Mouse (Mus musculus) gastrocnemius, adult 2 months (tissue): Measurements from ENCODE around the gene Ly6g5b. TPM values are rescaled to one million over a fixed set of nuclear protein-coding genes. Genes with fewer than 3 reads are reported as not detected.
A peak's percentile ranks its signal among the peaks of the same experiment; 100 is the strongest.

Experiments
- DNase-seq: peaks from one replicate; pipeline ENCODE4 v3.0.0; 2022
- H3K27ac ChIP-seq: fragments of 200-600 bp; 2 replicates; pipeline ENCODE4 v1.8.1; 2022; ENCODE audit warnings: mild to moderate bottlenecking
- H3K4me3 ChIP-seq: fragments of 200-600 bp; 2 replicates; pipeline ENCODE4 v1.8.1; 2022; ENCODE audit warnings: mild to moderate bottlenecking, moderate library complexity
- CTCF ChIP-seq: fragments of 200-600 bp; IDR thresholded peaks from 2 replicates; pipeline ENCODE4 v1.8.1; 2022; ENCODE audit warnings: antibody characterized with exemption, mild to moderate bottlenecking, moderate library complexity
- intact Hi-C: fragments of 180-260 bp; cut with DNase I; formaldehyde crosslinking; loops from one replicate; pipeline ENCODE4 v1.15.1; 2025
- total RNA-seq, 2 experiments: library from RNA; stranded (reverse); gene quantifications; 2 replicates each; pipeline ENCODE4 v1.2.3; 2021

The Ly6g5b gene
- total RNA-seq, 2 experiments from 2014 or later = 0.36 TPM; not detected in 1

DNA sequence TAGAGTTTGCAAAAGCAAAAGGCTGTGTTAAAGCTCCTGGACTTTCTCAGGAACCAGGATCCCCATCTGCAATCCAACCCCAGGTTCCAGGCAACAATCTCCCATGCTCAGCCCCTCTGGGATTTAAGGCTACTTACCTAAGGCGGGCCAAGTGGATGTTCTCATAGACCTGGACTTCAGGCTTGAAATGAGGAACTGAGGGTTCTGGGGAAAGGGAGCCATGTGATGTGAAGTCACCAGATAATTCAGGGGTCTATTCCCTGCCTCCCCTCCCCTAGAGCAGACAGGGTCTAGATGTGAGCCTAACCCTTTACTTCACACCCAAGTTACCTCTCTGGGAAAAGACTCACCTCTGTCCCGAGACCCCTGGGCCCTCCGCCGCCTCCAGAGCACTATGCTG lies 34.5 kb downstream of the Ly6g5b start:
- Histone ChIP-seq H3K27ac (no peak overlapping the region), H3K4me3 (no peak overlapping the region)
- TF ChIP-seq CTCF = no peak
- no peak for DNase-seq
- intact Hi-C loops = no loop called here

DNA sequence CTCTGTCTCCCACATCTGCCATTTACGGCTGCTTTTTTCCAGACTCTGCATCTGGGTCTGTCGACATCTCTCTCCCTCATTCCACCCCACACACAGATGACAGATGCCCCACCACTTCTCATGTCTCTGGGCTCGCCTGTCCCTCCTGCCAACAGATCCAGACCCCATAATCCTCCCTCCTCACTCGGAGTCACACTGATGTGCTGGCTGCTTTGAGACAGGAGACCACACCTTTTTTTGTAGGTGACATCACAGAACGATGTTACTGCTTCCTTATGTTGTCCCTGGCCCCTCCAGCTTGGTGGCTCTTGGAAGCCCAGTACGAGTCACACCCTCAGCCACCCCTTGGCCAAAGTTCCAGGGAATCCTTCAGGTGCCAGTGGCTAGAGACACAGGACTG lies 35.0 kb downstream of the Ly6g5b start:
- no peak for DNase-seq
- Histone ChIP-seq H3K27ac (no peak overlapping the region), H3K4me3 (no peak overlapping the region)
- intact Hi-C loops = no loop called here
- no peak for TF ChIP-seq CTCF

DNA sequence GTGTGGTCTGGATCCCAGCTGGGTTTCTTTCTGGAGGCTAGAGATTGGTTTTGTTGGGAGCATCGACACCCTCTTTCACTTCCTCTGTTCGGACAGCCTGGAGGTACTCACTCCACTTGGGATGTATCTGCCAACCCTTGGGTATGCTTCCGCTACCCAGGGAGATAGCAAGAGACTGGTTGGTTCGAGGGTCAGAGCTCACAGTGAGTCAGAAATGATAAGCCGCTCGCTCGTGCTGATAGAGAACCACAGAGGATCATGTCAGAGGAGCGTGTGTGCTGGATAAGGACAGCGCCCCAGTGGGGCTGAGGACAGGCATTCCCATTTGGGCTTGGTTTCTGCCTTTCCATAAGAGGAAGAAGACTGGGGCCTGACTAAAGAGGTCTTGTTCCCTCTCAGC lies 35.5 kb downstream of the Ly6g5b start:
- Histone ChIP-seq H3K27ac (no peak overlapping the region), H3K4me3 (no peak overlapping the region)
- intact Hi-C loops = no loop called here
- no peak for TF ChIP-seq CTCF
- no peak for DNase-seq

DNA sequence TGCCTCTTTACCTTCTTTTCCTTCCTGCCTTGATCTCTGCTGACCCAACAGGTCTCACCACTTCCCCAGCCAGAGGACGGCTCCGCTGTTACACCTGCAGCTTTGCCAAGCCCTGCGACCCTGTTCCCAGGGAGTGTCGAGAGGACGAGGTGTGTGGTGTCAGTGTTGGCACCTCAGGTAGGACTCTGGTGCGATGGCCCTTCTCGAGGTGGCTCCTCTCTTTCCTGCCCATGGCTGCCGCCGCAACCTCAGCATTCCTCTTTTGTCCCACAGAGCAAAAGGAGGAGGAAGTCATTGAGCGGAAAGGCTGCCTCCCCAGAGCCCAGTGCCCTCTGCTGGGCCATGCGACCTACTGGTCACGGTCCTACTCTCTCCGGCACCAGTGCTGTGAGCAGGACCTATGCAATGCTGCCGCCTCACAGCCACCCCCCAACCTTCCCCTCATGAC lies 37.4 kb downstream of the Ly6g5b start, which contains the start of gene Ly6g6d:
Gene Ly6g6d, minus strand, starts transcription at position 280 of the 448 bp plus-strand sequence.
- TF ChIP-seq CTCF = peak; percentile 63
- peak within 1 kb of the TSS; percentile 75 for H3K27ac ChIP-seq
- DNase-seq = peak; percentile 64
- peak within 1 kb of the TSS; percentile 70 for H3K4me3 ChIP-seq
- intact Hi-C loops = no loop called here

DNA sequence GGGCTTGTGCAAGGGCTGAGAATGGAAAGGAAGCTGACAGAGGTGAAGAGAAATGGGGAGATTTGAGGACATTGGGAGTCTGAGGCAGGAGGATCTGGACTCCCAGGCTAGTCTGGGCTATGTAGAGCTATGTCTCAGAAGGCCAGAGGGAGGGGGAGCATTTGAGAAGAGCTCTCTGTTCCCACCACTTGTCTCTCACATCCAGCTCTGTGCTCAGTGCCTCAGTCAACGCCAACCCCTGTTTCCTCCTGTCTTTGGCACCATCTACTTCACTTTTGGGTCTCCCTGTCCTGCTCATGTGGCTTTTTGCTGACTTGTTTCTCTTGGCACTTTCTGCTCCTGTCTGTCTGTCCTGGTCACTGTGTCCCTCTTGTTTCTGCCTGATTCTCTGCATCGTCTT lies 37.9 kb downstream of the Ly6g5b start:
- Histone ChIP-seq H3K4me3 (peak overlapping the region; percentile 70), H3K27ac (peak overlapping the region; percentile 75)
- no peak for TF ChIP-seq CTCF
- DNase-seq = no peak
- intact Hi-C loops = no loop called here

DNA sequence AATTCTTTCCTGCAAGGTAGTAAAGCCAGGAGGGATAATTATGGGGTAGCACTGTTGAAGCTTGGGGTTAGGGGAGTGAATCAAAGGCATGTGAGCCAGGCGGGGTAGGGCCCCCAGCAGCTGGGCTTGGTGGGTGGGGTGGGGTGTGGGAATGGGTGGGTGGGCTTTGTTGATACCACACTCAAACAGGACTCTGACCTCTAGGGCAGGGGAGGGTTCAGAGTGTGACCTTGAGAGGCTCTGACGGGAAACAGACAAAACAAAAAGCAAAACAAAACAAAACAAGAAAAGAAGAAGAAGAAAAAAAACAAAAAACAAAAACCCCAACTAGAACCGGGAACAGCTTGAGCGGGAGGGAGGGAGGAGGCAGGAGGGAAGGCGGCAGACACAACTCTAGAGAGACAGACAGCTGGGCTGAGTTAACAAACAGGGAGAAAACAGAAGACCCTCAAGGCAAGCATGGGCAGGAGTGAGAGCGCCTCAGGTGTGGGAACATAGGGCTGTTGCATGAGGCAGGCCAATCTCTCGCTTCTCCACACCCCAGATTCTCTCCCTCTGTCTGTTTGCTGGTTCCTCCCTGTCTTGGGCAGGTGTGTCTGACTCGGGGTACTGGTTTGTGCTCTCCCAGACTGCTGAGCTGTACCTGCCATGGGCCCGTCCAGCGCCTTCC lies 38.6 kb downstream of the Ly6g5b start, which contains the start of gene Ly6g6e:
Gene Ly6g6e, plus strand, starts transcription at position 396 of the 670 bp plus-strand sequence.
- intact Hi-C loops = no loop called here
- DNase-seq = no peak
- peak within 1 kb of the TSS; percentile 70 for H3K4me3 ChIP-seq
- no peak for TF ChIP-seq CTCF
- peak within 1 kb of the TSS; percentile 75 for H3K27ac ChIP-seq

DNA sequence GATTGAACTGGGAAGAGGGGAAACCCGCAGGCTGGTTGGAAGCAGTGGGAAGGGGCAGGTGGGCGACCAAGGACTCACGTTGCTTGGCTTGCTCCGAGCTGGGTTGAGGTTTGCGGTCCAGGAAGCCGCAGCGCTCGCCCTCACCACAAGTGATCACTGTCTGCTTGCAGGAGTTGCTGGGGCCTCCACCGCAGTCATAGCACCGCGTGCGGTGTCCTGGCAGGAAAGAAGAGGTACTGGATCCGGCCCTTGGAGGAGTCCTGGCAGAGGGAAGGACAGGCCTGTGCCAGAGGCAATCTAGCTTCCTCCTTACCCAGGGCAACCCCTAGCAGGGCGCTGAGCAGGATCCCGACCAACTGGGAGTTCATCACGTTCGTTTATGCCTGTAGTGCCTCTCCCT lies 41.1 kb downstream of the Ly6g5b start:
- no peak for DNase-seq
- no peak overlapping the region for H3K4me3 ChIP-seq
- intact Hi-C loops = no loop called here
- no peak for TF ChIP-seq CTCF
- H3K27ac ChIP-seq = no peak overlapping the region

DNA sequence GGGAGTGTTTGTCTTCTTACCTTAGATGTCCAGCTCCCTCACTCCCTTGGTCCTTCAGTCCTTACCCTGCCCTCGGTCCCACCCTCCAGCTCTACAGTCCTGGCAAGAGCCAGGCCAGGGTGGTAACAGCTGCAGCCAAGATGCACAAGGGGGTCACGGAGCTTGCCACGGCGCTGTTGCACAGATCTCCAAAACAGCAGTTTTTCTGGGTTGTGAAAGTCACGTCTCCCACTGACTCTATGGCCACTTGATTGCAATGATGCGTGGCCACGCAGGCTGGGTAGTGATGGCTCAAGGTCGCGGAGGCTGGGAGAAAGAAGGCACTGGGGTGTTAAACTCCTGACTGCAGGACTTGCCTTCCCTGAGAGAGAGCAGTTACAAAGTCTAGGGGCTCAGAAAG lies 43.8 kb downstream of the Ly6g5b start:
- no peak overlapping the region for H3K27ac ChIP-seq
- TF ChIP-seq CTCF = no peak
- intact Hi-C loops = no loop called here

DNA sequence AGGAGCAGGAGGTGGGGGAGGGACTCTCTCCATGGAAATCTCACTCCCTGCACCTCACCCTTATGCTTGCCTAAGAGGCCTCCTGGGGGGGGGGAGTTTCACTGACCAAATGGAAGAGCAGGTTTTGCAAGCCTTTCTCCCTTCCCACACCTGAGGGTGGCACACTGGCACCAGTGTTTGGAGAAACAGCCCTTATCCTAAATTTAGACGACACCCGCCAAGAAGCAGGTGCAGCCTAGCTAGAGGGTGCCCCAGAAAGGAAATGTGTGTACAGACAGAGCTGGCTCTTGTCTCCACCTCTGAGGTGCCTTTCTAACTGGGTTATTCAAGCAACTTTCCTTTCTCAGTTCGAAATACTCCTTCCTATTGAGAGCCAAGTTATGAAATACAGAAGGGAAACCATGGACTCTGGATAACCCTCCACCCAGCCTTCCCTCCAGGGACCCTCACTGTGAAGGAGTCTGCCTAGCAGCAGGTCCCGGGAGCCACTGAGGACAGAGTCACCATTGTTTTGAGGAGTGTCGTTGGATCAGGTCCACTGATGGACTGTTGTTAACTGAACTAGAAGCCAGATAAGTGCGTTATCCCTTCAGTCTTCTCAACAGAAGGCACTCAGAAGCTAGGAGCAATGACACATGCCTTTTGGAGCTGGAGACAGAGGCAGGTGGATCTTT lies 44.5 kb downstream of the Ly6g5b start:
- peak overlapping the region; percentile 41; the same call in 1 of the 2 replicates for H3K27ac ChIP-seq
- DNase-seq = peak; percentile 51
- intact Hi-C loops = no loop called here

More for the DNA sequence above, 43.8 kb downstream of the Ly6g5b start:
- DNase-seq = no peak
- no peak overlapping the region for H3K4me3 ChIP-seq

DNA sequence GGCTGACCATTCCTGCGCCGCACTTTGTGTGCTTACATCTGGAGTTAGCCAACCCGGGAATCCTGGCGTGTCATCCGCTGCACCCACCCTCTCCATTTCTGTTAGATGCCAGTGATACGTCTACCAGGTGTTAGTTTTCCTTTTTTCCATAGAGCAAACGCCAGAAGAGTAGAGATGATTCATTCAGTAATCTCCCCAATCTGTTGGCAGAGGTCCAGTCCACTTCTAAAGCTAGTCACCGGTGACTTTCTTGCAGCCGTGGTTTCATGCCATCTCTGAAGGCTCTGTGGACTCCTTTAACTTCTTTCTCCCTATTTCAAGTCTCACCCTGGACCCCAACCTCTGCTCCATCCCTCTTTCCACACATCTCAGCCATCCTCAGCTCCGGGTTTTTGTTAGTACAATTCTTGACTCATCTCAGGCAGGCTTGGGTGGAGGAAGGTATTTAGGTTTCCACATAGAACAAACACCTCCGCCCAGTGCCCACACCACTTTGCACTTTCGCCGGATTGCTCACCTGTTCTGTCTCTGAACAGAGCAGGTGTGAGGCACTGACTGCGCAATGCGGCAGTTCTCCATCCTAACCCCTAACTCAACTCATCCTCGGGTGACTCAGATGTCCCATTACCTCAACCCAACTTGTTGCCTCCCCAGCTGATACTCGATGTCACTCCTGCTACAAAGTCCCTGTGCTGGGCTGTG lies 46.9 kb downstream of the Ly6g5b start:
- TF ChIP-seq CTCF = no peak
- Histone ChIP-seq H3K27ac (no peak overlapping the region), H3K4me3 (no peak overlapping the region)
- intact Hi-C loops = no loop called here
- DNase-seq = no peak

More for the DNA sequence above, 44.5 kb downstream of the Ly6g5b start:
- H3K4me3 ChIP-seq = no peak overlapping the region
- TF ChIP-seq CTCF = peak; percentile 44

DNA sequence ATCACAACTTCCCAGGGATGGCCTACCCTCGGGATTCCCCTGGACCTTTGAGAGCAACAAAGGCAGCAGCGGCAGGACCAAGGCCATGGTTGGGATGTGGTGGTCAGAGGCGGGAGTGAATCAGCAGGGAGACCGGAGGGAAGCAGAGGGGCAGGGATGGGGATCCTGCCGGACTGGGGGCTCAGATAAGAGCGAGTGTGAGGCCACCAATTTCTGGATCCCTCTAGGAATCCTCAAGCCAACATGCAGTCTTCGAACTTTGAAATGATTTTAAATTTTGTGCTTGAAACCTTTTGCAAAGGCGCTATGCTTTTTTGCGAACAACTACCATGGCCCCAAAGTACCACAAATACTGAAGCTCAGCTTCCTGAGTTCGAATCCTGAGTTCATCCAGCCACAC lies 49.1 kb downstream of the Ly6g5b start, which contains the start of gene Mpig6b:
Gene Mpig6b, minus strand, starts transcription at position 101 of the 400 bp plus-strand sequence.
- H3K4me3 ChIP-seq = peak within 1 kb of the TSS; percentile 66
- H3K27ac ChIP-seq = peak within 1 kb of the TSS; percentile 21; the same call in 1 of the 2 replicates
- intact Hi-C loops = no loop called here
- no peak for DNase-seq
- no peak for TF ChIP-seq CTCF

DNA sequence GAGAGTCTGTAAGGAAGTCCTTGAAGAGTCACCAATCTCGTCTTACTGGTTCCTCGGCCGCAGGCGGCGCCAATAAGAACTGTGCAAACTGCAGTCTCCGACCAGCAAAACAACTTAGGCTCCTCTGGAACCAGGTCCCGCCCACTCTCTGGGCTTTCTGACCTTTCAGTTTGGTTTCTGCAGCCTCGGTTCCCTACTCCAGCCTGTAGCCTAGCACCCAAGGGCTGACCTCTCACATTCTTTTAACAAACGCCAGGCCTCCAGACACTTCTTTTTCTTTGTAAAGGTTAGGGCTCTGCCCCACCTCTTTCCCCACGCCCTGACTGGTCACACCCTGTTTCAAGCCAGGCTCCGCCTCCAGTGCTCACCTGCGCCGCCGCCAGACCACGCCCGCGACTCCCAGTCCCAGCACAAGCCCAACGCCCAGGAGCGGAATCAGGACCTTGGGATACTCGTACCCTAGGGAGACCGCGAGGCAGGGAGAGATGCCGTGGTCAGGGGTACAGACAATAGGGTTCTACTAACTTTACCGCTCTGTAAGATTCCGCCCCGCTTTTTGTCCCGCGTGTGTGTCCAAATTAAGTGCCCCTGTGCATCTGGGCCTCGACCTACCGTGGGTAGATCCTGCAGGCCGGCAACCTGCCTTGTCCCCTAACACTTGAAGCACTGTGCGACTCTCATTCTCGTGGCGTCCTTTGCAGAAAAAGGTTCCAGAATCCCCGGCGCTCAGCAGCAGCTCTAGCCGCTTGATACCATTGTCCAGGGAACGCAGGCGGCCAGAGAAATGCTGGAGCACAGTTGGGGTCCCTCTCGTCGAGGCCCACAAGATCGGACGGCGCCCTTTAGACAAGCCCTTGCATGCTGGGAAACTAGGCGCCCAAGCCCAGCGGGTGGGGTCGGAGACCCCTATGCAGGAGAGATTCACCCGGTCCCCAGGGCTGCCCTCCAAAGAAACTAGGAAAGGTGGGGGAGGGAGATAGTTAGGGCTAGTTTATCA lies 50.0 kb downstream of the Ly6g5b start, which contains the start of gene Ly6g6c:
Gene Ly6g6c, plus strand, starts transcription at position 438 of the 997 bp plus-strand sequence.
- no peak for TF ChIP-seq CTCF
- DNase-seq = peak; percentile 63
- Histone ChIP-seq H3K27ac (peak within 1 kb of the TSS; percentile 21; the same call in 1 of the 2 replicates), H3K4me3 (peak within 1 kb of the TSS; percentile 66)
- intact Hi-C loops = no loop called here
